In the genomic region with DNA sequence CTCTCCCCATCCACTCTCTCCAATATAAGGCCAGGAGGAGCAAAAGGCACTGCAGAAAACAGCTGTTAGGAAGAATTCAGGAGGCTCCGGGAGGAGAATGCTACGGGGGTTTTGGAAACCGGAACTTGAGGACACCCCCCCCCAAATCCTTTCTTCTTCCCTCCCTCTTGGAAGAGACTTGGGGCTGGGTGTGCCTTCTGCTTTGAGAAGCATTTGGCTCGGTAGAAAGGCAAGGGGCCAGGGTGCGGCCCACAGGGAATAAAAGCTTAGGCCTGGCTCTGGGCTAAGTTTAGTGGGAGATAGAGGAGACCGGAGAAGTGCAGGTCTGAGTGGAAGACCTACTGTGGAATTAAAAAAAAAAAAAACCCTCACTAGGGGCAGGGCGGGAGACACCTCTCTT, we compare ENCODE assay signal across 8 mouse cellular contexts.
DNase-seq lines count a peak whose midpoint lies in the region; ATAC-seq and TF ChIP-seq lines count a peak whose summit lies in the region.

No protein-coding gene starts in this region.

- 0 out of 2 replicates have a peak, but pooled peaks cover 1% of the 10 kb centered on the region for H3K36me3 ChIP-seq in spleen, adult 2 months (ENCODE audit: control insufficient read depth, insufficient read depth, low read length)
- H3K36me3 ChIP-seq in embryonic facial prominence, embryonic 14.5 days (ENCODE audit: control insufficient read depth, insufficient read depth, low read length), result no peaks in the 10 kb centered on the region
- no peaks in the 10 kb centered on the region for H3K36me3 ChIP-seq in heart, embryonic 14.5 days (ENCODE audit: control insufficient read depth, insufficient read depth, low read length)
- H3K36me3 ChIP-seq in macrophage (ENCODE audit: inconsistent target), result peaks cover 12% of the 10 kb centered on the region

- peaks cover 59% of the 10 kb centered on the region for H3K79me2 ChIP-seq in macrophage (ENCODE audit: inconsistent target)

- ATAC-seq in embryonic facial prominence, embryonic 14.5 days (ENCODE audit: low read depth), result no peak
- ATAC-seq in heart, embryonic 14.5 days (ENCODE audit: insufficient number of reproducible peaks, insufficient read depth, low FRiP score, low read depth), result no peak

- TF ChIP-seq POLR2A in spleen, adult 2 months (IDR thresholded peaks at IDR 0.05; ENCODE audit: low read depth, low read length), result no peak

- peaks cover 4% of the 10 kb centered on the region; the same call in 1 of the 2 replicates for H3K4me1 ChIP-seq in spleen, adult 2 months (ENCODE audit: control insufficient read depth, insufficient read depth, insufficient read length)
- peaks cover 14% of the 10 kb centered on the region for H3K4me1 ChIP-seq in embryonic facial prominence, embryonic 14.5 days (ENCODE audit: control insufficient read depth, insufficient read depth, low read length)
- H3K4me1 ChIP-seq in heart, embryonic 14.5 days (ENCODE audit: control insufficient read depth in 2 of 2, insufficient read depth in 2 of 2, low read length in 2 of 2), result peaks cover 4 to 14% of the 10 kb centered on the region in 2 experiments; a peak in 3 of 4 replicates

- H3K4me2 ChIP-seq in embryonic facial prominence, embryonic 14.5 days (ENCODE audit: low read depth, low read length), result peak overlapping the region; percentile 70
- H3K4me2 ChIP-seq in heart, embryonic 14.5 days (ENCODE audit: low read length), result peak overlapping the region; percentile 97

- 0 out of 2 replicates have a peak overlapping the region, but pooled peaks have one; percentile 91 for H3K27ac ChIP-seq in spleen, adult 2 months (ENCODE audit: insufficient read depth, low read length)
- H3K27ac ChIP-seq in embryonic facial prominence, embryonic 14.5 days (replicated peaks; ENCODE audit: low read depth, low read length), result peak overlapping the region; percentile 53
- H3K27ac ChIP-seq in heart, embryonic 14.5 days (replicated peaks in 1 of 2; ENCODE audit: control insufficient read depth in 1 of 2, insufficient read depth in 1 of 2, low read depth in 2 of 2, low read length in 2 of 2), result peak overlapping the region; percentile 46 to 93
- H3K27ac ChIP-seq in macrophage, result peak overlapping the region; percentile 66

- H3K9ac ChIP-seq in embryonic facial prominence, embryonic 14.5 days (ENCODE audit: low read depth, low read length), result peak overlapping the region; percentile 91
- peak overlapping the region; percentile 89 for H3K9ac ChIP-seq in heart, embryonic 14.5 days (ENCODE audit: low read length)

- H3K27me3 ChIP-seq in spleen, adult 2 months (ENCODE audit: control insufficient read depth, insufficient read depth, low read length), result no peaks in the 10 kb centered on the region; the same call in 1 of the 2 replicates
- no peaks in the 10 kb centered on the region for H3K27me3 ChIP-seq in embryonic facial prominence, embryonic 14.5 days (replicated peaks; ENCODE audit: control insufficient read depth, insufficient read depth, low read length)
- H3K27me3 ChIP-seq in heart, embryonic 14.5 days (ENCODE audit: control insufficient read depth, insufficient read depth, low read length), result no peaks in the 10 kb centered on the region

- WGBS in spleen, adult 2 months, result 36% methylated on average over 7 of the region's 7 CpGs
- 9% methylated on average over 6 of the region's 7 CpGs for WGBS in embryonic facial prominence, embryonic 14.5 days
- 9% methylated on average over 7 of the region's 7 CpGs for WGBS in heart, embryonic 14.5 days
- WGBS in macrophage (ENCODE audit: missing documents), result 6% methylated on average over 6 of the region's 7 CpGs

- peak overlapping the region; percentile 91; the same call in 1 of the 2 replicates for H3K4me3 ChIP-seq in spleen, adult 2 months (ENCODE audit: extremely low read depth, insufficient read depth, insufficient read length)
- peak overlapping the region; percentile 84 for H3K4me3 ChIP-seq in embryonic facial prominence, embryonic 14.5 days (ENCODE audit: low read depth, low read length)
- H3K4me3 ChIP-seq in heart, embryonic 14.5 days (ENCODE audit: control insufficient read depth in 1 of 2, insufficient read depth in 1 of 2, low read depth in 1 of 2, low read length in 2 of 2), result peak overlapping the region; percentile 78 to 97
- peak overlapping the region; percentile 88 for H3K4me3 ChIP-seq in macrophage (ENCODE audit: inconsistent target)

- DNase-seq in spleen, adult 2 months (ENCODE audit: low read depth in 1 of 2, low spot score in 2 of 2), result no peak
- DNase-seq in spleen, postnatal 14 days (ENCODE audit: low spot score in 2 of 2), result no peak
- peak; percentile 65 for DNase-seq in embryonic facial prominence, embryonic 14.5 days (ENCODE audit: low spot score)
- peak; percentile 70 for DNase-seq in kidney, postnatal 10 days
- DNase-seq in testis, postnatal 10 days (ENCODE audit: low spot score), result peak; percentile 76
- DNase-seq in thymus, postnatal 36 days, result no peak

- H3K9me3 ChIP-seq in embryonic facial prominence, embryonic 14.5 days (ENCODE audit: control insufficient read depth, low read length), result no peaks in the 10 kb centered on the region
- H3K9me3 ChIP-seq in heart, embryonic 14.5 days (ENCODE audit: control insufficient read depth, low read length), result no peaks in the 10 kb centered on the region

- no peak for TF ChIP-seq CTCF in spleen, adult 2 months (IDR thresholded peaks at IDR 0.05; ENCODE audit: extremely low read depth, insufficient read depth, insufficient read length, insufficient replicate concordance)

Comparison
In these comparisons a context has a peak if more than half of its experiments do, and no peak if none do; other contexts are left out.
1. DNase-seq: peak in embryonic facial prominence, embryonic 14.5 days (single experiment), kidney, postnatal 10 days (single experiment) and testis, postnatal 10 days (single experiment); none in spleen, adult 2 months (0 of 2), spleen, postnatal 14 days (0 of 2) and thymus, postnatal 36 days (0 of 2).
2. Peak in every context shown above with its lines, with median percentiles within 50 percentile points of each other: H3K27ac ChIP-seq and H3K4me3 ChIP-seq.